Mouse (Mus musculus): ENCODE results near the gene Gm5798.
"Not testable (repeated sequence)": the region's sequence is repeated elsewhere in the genome, so short reads cannot be mapped to it uniquely, and the experiment has no call there.

GRCm38 (mm10) chr14:41386279-41386678 lies 37.9 kb downstream of the Gm5798 start, which contains the start of gene Gm7945:
- not testable (repeated sequence) for TF ChIP-seq CTCF (IDR thresholded peaks at IDR 0.05; ENCODE audit: low read depth, low read length); POLR2A (IDR thresholded peaks at IDR 0.05; ENCODE audit: borderline replicate concordance, low read depth, low read length)
